Mouse (Mus musculus) bone marrow macrophage, adult 2 months (primary cell): ENCODE measurements around the gene Rhbdd1.

Experiments used
- CTCF ChIP-seq: IDR thresholded peaks from 2 replicates; pipeline ENCODE4 v1.5.1; 2012; ENCODE audit warnings: low read depth, mild to moderate bottlenecking, low read length, moderate library complexity
- POLR2A ChIP-seq: IDR thresholded peaks from 2 replicates; pipeline ENCODE4 v1.6.1; 2012; ENCODE audit warnings: mild to moderate bottlenecking, low read depth, low read length, borderline replicate concordance

- no peak for TF ChIP-seq CTCF
- no peak for TF ChIP-seq POLR2A
Measured at GRCm38 (mm10) chr1:82385054-82385453, 68.8 kb downstream of the Rhbdd1 start.
